Comparison of ENCODE assay signal across 31 mouse cellular contexts in genomic region chr17:71168205-71168815, GRCm38 (mm10). TPM values are rescaled to one million over a fixed set of nuclear protein-coding genes. Genes with fewer than 3 reads are reported as not detected.
DNase-seq lines count a peak whose midpoint lies in the region; ATAC-seq lines count a peak whose summit lies in the region.
"Had no signal": no experiment of that assay in that cellular context is flagged by ENCODE, and none has a peak within 500 bp of the region (broad histone marks: within the 10 kb centered on the region; RNA-seq: fewer than 3 reads in every experiment).

No protein-coding gene starts in this region.

- ATAC-seq in liver, embryonic 13.5 days (ENCODE audit: low read depth) = no peak
- peak; percentile 48; the same call in 1 of the 2 replicates for ATAC-seq in megakaryocyte-erythroid progenitor cell, adult 5-6 weeks (replicated peaks; ENCODE audit: low FRiP score, low TSS enrichment, poor library complexity, severe bottlenecking)
- ATAC-seq: forebrain, embryonic 13.5 days; inflammation-experienced regulatory T-cells, adult 6 months; Patski had no signal

- peak overlapping the region; percentile 18; the same call in 1 of the 2 replicates for H3K9ac ChIP-seq in liver, embryonic 13.5 days
- H3K9ac ChIP-seq: embryonic facial prominence, embryonic 15.5 days; forebrain, embryonic 13.5 days; heart, embryonic 12.5 days; hindbrain, embryonic 15.5 days; kidney, embryonic 15.5 days; limb, embryonic 12.5 days; midbrain, embryonic 12.5 days; neural tube, embryonic 13.5 days had no signal

- H3K4me2 ChIP-seq in liver, embryonic 13.5 days = no peak overlapping the region
- H3K4me2 ChIP-seq: embryonic facial prominence, embryonic 15.5 days; forebrain, embryonic 13.5 days; heart, embryonic 12.5 days; hindbrain, embryonic 15.5 days; kidney, embryonic 15.5 days; limb, embryonic 12.5 days; midbrain, embryonic 12.5 days; neural tube, embryonic 13.5 days had no signal

- H3K27ac ChIP-seq in heart, embryonic 10.5 days = no peak overlapping the region
- peak overlapping the region; percentile 43 for H3K27ac ChIP-seq in liver, embryonic 13.5 days
- H3K27ac ChIP-seq in limb, embryonic 10.5 days = no peak overlapping the region
- H3K27ac ChIP-seq: embryonic facial prominence, embryonic 10.5 days; embryonic facial prominence, embryonic 15.5 days; forebrain, embryonic 13.5 days; hindbrain, embryonic 15.5 days; kidney, embryonic 15.5 days; limb, embryonic 12.5 days; midbrain, embryonic 12.5 days; neural tube, embryonic 13.5 days had no signal

- DNase-seq in heart, adult 11 months = peak; percentile 55
- no peak for DNase-seq in heart, embryonic 10.5 days (ENCODE audit: low spot score)
- DNase-seq in liver, embryonic 13.5 days = no peak
- no peak for DNase-seq in liver
- DNase-seq in limb, embryonic 10.5 days (ENCODE audit: low spot score) = peak; percentile 14
- DNase-seq in spleen, postnatal 4 days (ENCODE audit: low spot score in 2 of 2) = no peak
- DNase-seq: adrenal gland, postnatal 10 days; cerebellum, adult 8-10 months; cerebellum, postnatal 25 days; gastrocnemius, postnatal 25 days; heart, adult 18-20 months; heart, postnatal 4 days; kidney, adult 18-20 months; kidney, postnatal 36 days; layer of hippocampus, postnatal 36 days; lung, postnatal 10 days; retina, postnatal 1 day; thymus, postnatal 14 days had no signal

- no peaks in the 10 kb centered on the region for H3K36me3 ChIP-seq in heart, embryonic 10.5 days
- no peaks in the 10 kb centered on the region for H3K36me3 ChIP-seq in liver, embryonic 13.5 days
- H3K36me3 ChIP-seq in limb, embryonic 10.5 days = no peaks in the 10 kb centered on the region
- H3K36me3 ChIP-seq: embryonic facial prominence, embryonic 10.5 days; embryonic facial prominence, embryonic 15.5 days; G1E; heart, embryonic 12.5 days; hindbrain, embryonic 15.5 days; kidney, embryonic 15.5 days; limb, embryonic 12.5 days; midbrain, embryonic 12.5 days; neural tube, embryonic 13.5 days had no signal

- H3K4me3 ChIP-seq in heart, embryonic 10.5 days = no peak overlapping the region
- H3K4me3 ChIP-seq in liver, embryonic 13.5 days (replicated peaks) = no peak overlapping the region
- no peak overlapping the region for H3K4me3 ChIP-seq in limb, embryonic 10.5 days
- H3K4me3 ChIP-seq: embryonic facial prominence, embryonic 10.5 days; embryonic facial prominence, embryonic 15.5 days; forebrain, embryonic 13.5 days; heart, embryonic 12.5 days; hindbrain, embryonic 15.5 days; kidney, embryonic 15.5 days; limb, embryonic 12.5 days; midbrain, embryonic 12.5 days; neural tube, embryonic 13.5 days had no signal

- H3K27me3 ChIP-seq in heart, embryonic 10.5 days (ENCODE audit: insufficient read depth, poor library complexity, severe bottlenecking) = no peaks in the 10 kb centered on the region
- no peaks in the 10 kb centered on the region for H3K27me3 ChIP-seq in liver, embryonic 13.5 days
- H3K27me3 ChIP-seq in limb, embryonic 10.5 days (ENCODE audit: low read depth, poor library complexity, severe bottlenecking) = no peaks in the 10 kb centered on the region
- H3K27me3 ChIP-seq: embryonic facial prominence, embryonic 15.5 days; forebrain, embryonic 13.5 days; heart, embryonic 12.5 days; hindbrain, embryonic 15.5 days; kidney, embryonic 15.5 days; limb, embryonic 12.5 days; midbrain, embryonic 12.5 days; neural tube, embryonic 13.5 days; Patski had no signal

- WGBS in heart, embryonic 10.5 days = 56% methylated on average over 5 of the region's 5 CpGs
- WGBS in liver, embryonic 13.5 days (ENCODE audit: insufficient replicate concordance) = 54% methylated on average over 5 of the region's 5 CpGs
- WGBS in limb, embryonic 10.5 days = 85% methylated on average over 5 of the region's 5 CpGs

- H3K9me3 ChIP-seq in heart, embryonic 10.5 days = no peaks in the 10 kb centered on the region
- no peaks in the 10 kb centered on the region for H3K9me3 ChIP-seq in liver, embryonic 13.5 days (replicated peaks)
- H3K9me3 ChIP-seq in limb, embryonic 10.5 days (replicated peaks) = no peaks in the 10 kb centered on the region
- H3K9me3 ChIP-seq: embryonic facial prominence, embryonic 10.5 days; embryonic facial prominence, embryonic 15.5 days; forebrain, embryonic 13.5 days; G1E; heart, embryonic 12.5 days; hindbrain, embryonic 15.5 days; kidney, embryonic 15.5 days; midbrain, embryonic 12.5 days; neural tube, embryonic 13.5 days had no signal

- peaks cover 14% of the 10 kb centered on the region for H3K4me1 ChIP-seq in heart, embryonic 10.5 days
- H3K4me1 ChIP-seq in liver, embryonic 13.5 days (replicated peaks) = peaks cover 62% of the 10 kb centered on the region
- H3K4me1 ChIP-seq in limb, embryonic 10.5 days = no peaks in the 10 kb centered on the region
- H3K4me1 ChIP-seq: embryonic facial prominence, embryonic 10.5 days; embryonic facial prominence, embryonic 15.5 days; forebrain, embryonic 13.5 days; hindbrain, embryonic 15.5 days; limb, embryonic 12.5 days; midbrain, embryonic 12.5 days; neural tube, embryonic 13.5 days had no signal

RNA-seq across cellular contexts. Expression of gene Lpin2, which starts 14.1 kb away (rescaled TPM):
- 20.9 and 24.2 TPM in 2 replicates for polyA plus RNA-seq in heart, embryonic 10.5 days (2016; fragmentation: Nextera tagmentation; extraction: Ambion mirVana)
- 38.0 and 43.2 TPM in 2 replicates for polyA plus RNA-seq in liver, embryonic 13.5 days (2015; fragmentation: Nextera tagmentation; extraction: Ambion mirVana)
- polyA plus RNA-seq in limb, embryonic 10.5 days (2016; fragmentation: Nextera tagmentation; extraction: Ambion mirVana) = 40.0 and 51.8 TPM in 2 replicates
- total RNA-seq in megakaryocyte-erythroid progenitor cell, adult 5-6 weeks (2014; fragmentation: Nextera tagmentation) = 119 and 153 TPM in 2 replicates
- total RNA-seq in megakaryocyte-erythroid progenitor cell, adult 5-6 weeks (2017) = 129 and 139 TPM in 2 replicates

Comparison
In these comparisons a context has a peak if more than half of its experiments do, and no peak if none do; other contexts are left out.
1. DNase-seq: peak in heart, adult 11 months (single experiment) and limb, embryonic 10.5 days (single experiment); none in heart, embryonic 10.5 days (single experiment), liver, embryonic 13.5 days (single experiment), liver (single experiment) and spleen, postnatal 4 days (0 of 2).